Mouse (Mus musculus): ENCODE results near the gene Acp6. TPM values are rescaled to one million over a fixed set of nuclear protein-coding genes. Genes with fewer than 3 reads are reported as not detected.

Gene Acp6
- polyA plus RNA-seq, 1 experiment from 2014 or later: 24.8 TPM

DNA sequence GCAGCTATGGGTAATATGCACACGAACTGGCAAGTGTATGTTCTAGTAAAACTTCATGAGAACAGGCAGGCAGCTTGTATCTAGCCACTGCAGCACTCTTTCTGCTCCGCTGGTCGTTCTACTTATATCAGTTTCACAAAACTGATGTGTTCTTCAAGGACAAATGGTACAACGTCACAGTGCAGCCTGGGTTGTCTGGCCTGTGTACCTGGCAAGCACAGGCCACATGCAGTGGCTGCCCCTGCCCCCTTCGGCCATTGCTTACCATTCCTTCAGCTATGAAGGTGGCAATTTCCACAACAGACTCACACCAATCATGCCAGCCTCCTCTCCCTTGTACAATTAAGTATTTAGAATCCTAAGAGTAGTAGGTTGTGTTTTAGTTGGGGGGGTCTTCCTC lies 14.1 kb downstream of the Acp6 start:
- ATAC-seq: no peak
- H3K27ac ChIP-seq (ENCODE audit: low read length): no peak overlapping the region
- no peak overlapping the region for H3K9ac ChIP-seq (ENCODE audit: low read depth, low read length)
- H3K4me3 ChIP-seq (ENCODE audit: low read depth, low read length): no peak overlapping the region
- WGBS: 90% methylated on average over 5 of the region's 5 CpGs
- H3K27me3 ChIP-seq (ENCODE audit: control insufficient read depth, insufficient read depth, low read depth, low read length): no peaks in the 10 kb centered on the region
- no peaks in the 10 kb centered on the region for H3K9me3 ChIP-seq (replicated peaks; ENCODE audit: control insufficient read depth, low read length, poor library complexity, severe bottlenecking)
- no peak overlapping the region for H3K4me2 ChIP-seq (ENCODE audit: low read length)
- no peaks in the 10 kb centered on the region; the same call in 1 of the 2 replicates for H3K36me3 ChIP-seq (ENCODE audit: control insufficient read depth, insufficient read depth, low read length)
- no peaks in the 10 kb centered on the region for H3K4me1 ChIP-seq (ENCODE audit: control insufficient read depth, insufficient read depth, low read length)

DNA sequence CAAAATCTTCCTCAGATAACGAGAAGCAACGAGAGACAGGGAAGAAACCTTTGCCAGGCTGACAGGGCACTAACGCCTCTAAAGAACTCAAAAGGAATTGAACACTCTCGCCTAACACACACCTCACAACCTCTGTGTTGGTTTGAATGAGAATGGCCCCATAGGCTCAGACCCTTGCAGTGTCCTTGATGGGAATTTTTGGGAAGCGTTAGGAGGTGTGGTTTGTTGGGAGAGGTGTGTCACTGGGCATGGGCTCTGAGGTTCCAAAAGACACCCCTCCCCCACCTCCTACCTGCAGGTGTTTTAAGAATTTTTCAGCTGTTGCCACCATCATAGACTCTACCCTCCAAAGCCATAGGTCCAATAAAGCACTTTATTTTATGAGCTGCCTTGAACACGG lies 20.3 kb downstream of the Acp6 start:
- H3K9me3 ChIP-seq (replicated peaks; ENCODE audit: control insufficient read depth, low read length, poor library complexity, severe bottlenecking): no peaks in the 10 kb centered on the region
- no peaks in the 10 kb centered on the region for H3K27me3 ChIP-seq (ENCODE audit: control insufficient read depth, insufficient read depth, low read depth, low read length)
- WGBS: 84% methylated on average over 6 of the region's 6 CpGs
- no peak for ATAC-seq
- no peak overlapping the region for H3K27ac ChIP-seq (ENCODE audit: low read length)
- H3K4me2 ChIP-seq (ENCODE audit: low read length): no peak overlapping the region
- H3K4me3 ChIP-seq (ENCODE audit: low read depth, low read length): no peak overlapping the region
- peaks cover 7% of the 10 kb centered on the region; the same call in 1 of the 2 replicates for H3K4me1 ChIP-seq (ENCODE audit: control insufficient read depth, insufficient read depth, low read length)
- H3K9ac ChIP-seq (ENCODE audit: low read depth, low read length): no peak overlapping the region
- H3K36me3 ChIP-seq (ENCODE audit: control insufficient read depth, insufficient read depth, low read length): no peaks in the 10 kb centered on the region; the same call in 1 of the 2 replicates

DNA sequence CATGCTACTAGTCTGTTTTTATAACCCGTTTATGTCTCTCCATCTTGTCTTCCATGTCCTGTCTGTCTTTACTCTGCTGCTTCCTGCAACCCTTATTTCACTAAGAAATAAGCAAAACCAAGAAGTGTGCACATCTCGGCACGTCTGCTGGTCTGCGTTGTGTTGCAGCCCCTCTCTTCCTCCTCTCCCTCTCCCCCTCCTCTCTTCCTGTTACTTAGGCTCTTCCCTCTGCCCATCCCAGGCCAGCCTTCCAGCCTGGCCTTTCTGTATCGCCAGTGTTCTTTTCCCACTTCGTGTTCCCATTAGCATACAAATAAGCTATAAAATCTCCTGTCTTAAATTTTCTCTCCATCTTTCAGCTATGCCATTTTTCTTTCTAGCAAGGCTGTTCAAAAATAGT lies 21.9 kb downstream of the Acp6 start:
- no peak overlapping the region for H3K4me2 ChIP-seq (ENCODE audit: low read length)

DNA sequence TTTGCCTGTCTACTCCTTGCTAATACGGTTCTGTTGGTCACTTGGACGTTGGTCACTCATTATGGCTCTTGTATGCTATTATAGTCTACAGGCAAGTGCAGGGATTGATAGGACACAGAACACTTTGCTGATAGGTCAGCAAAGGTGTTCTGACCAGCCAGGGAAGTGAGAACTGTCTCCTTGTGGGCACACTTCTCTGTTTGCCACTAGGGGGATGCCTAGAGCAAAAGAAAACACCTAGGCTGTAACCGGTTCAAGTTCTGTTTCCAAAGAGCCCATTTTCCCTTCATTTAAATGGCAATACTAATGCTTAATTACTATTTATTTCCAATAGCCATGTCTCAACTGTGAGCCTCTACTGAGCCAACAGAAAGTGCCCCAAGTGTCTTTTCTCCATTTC lies 25.2 kb downstream of the Acp6 start:
- Histone ChIP-seq H3K27me3 (ENCODE audit: control insufficient read depth, insufficient read depth, low read depth, low read length) (no peaks in the 10 kb centered on the region), H3K4me3 (ENCODE audit: low read depth, low read length) (no peak overlapping the region), H3K9me3 (replicated peaks; ENCODE audit: control insufficient read depth, low read length, poor library complexity, severe bottlenecking) (no peaks in the 10 kb centered on the region), H3K27ac (ENCODE audit: low read length) (no peak overlapping the region), H3K4me1 (ENCODE audit: control insufficient read depth, insufficient read depth, low read length) (peaks cover 7% of the 10 kb centered on the region; the same call in 1 of the 2 replicates), H3K36me3 (ENCODE audit: control insufficient read depth, insufficient read depth, low read length) (no peaks in the 10 kb centered on the region), H3K9ac (ENCODE audit: low read depth, low read length) (no peak overlapping the region), H3K4me2 (ENCODE audit: low read length) (no peak overlapping the region)
- ATAC-seq: no peak
- WGBS: 39% methylated on average over 3 of the region's 3 CpGs

More for the DNA sequence above, 21.9 kb downstream of the Acp6 start:
- Histone ChIP-seq H3K36me3 (ENCODE audit: control insufficient read depth, insufficient read depth, low read length) (no peaks in the 10 kb centered on the region; the same call in 1 of the 2 replicates), H3K9me3 (replicated peaks; ENCODE audit: control insufficient read depth, low read length, poor library complexity, severe bottlenecking) (no peaks in the 10 kb centered on the region), H3K4me3 (ENCODE audit: low read depth, low read length) (no peak overlapping the region), H3K9ac (ENCODE audit: low read depth, low read length) (no peak overlapping the region), H3K4me1 (ENCODE audit: control insufficient read depth, insufficient read depth, low read length) (peaks cover 7% of the 10 kb centered on the region; the same call in 1 of the 2 replicates), H3K27ac (ENCODE audit: low read length) (peak overlapping the region; percentile 5; the same call in 1 of the 2 replicates), H3K27me3 (ENCODE audit: control insufficient read depth, insufficient read depth, low read depth, low read length) (no peaks in the 10 kb centered on the region)
- WGBS: 39% methylated on average over 6 of the region's 6 CpGs
- ATAC-seq: 0 out of 2 replicates have a peak, but pooled peaks have one; percentile 52

DNA sequence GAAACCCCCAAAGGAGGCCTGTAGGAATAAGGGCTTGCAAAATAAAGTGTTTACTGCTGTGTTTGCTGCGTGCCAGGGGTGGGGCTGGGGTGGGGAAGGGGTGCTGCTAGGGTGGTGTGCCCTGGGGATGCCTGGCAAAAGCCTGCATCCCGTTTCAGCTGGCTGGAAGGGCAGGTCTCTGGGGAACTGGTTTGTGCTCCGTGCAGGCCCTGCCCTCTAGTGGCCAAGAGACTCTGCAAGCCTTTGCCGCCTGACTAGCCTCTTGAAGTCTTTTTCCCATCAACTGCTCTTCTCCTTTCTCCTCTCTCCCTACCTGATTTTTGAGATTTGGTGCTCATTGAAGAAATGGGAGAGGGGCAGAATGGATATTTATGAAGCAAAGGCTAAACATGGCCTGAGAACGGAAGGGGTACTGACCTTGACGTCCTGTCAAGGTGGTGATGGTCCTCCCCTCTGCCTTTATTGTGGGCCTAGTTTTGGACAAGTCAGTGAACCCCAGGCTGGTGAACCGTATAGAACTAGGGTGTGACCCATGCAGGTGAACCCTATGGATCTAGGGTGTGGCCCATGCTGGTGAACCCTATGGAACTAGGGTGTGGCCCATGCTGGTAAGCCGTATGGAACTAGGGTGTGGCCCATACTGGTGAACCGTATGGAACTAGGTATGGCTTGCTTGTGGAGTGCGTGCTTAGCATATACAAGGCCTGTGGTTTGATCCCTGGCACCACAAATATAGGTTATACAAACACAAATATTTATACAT lies 26.7 kb downstream of the Acp6 start:
- WGBS: 43% methylated on average over 10 of the region's 10 CpGs
- peak; percentile 46; the same call in 1 of the 2 replicates for ATAC-seq
- no peak overlapping the region for H3K4me2 ChIP-seq (ENCODE audit: low read length)

DNA sequence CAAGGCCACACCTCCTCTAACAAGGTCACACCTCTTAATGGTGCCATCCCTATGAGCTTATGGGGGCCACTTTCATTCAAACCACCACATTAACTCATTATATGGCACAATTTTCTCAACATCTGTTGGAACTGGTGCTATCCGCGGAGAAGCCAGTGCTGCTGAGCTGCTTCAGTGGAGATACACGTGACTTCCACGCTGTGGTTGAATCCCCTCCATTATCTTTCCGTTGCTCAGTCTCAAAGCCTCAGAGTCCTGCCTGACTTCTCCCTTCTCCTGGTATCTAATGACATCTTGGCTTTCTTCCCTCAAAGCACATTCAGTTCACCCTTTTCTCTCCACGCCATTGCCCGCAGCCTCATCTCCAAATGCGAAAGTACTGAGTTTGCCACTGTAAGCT lies 38.0 kb downstream of the Acp6 start:
- Histone ChIP-seq H3K36me3 (ENCODE audit: control insufficient read depth, insufficient read depth, low read length) (no peaks in the 10 kb centered on the region), H3K4me1 (ENCODE audit: control insufficient read depth, insufficient read depth, low read length) (no peaks in the 10 kb centered on the region), H3K27ac (ENCODE audit: low read length) (no peak overlapping the region), H3K27me3 (ENCODE audit: control insufficient read depth, insufficient read depth, low read depth, low read length) (no peaks in the 10 kb centered on the region), H3K9me3 (replicated peaks; ENCODE audit: control insufficient read depth, low read length, poor library complexity, severe bottlenecking) (no peaks in the 10 kb centered on the region), H3K4me3 (ENCODE audit: low read depth, low read length) (no peak overlapping the region), H3K9ac (ENCODE audit: low read depth, low read length) (no peak overlapping the region), H3K4me2 (ENCODE audit: low read length) (no peak overlapping the region)
- no peak for ATAC-seq
- WGBS: 91% methylated on average over 8 of the region's 8 CpGs

More for the DNA sequence above, 26.7 kb downstream of the Acp6 start:
- H3K9me3 ChIP-seq (replicated peaks; ENCODE audit: control insufficient read depth, low read length, poor library complexity, severe bottlenecking): no peaks in the 10 kb centered on the region
- H3K9ac ChIP-seq (ENCODE audit: low read depth, low read length): no peak overlapping the region
- no peaks in the 10 kb centered on the region for H3K27me3 ChIP-seq (ENCODE audit: control insufficient read depth, insufficient read depth, low read depth, low read length)
- no peak overlapping the region for H3K4me3 ChIP-seq (ENCODE audit: low read depth, low read length)
- no peak overlapping the region for H3K27ac ChIP-seq (ENCODE audit: low read length)
- peaks cover 5% of the 10 kb centered on the region; the same call in 1 of the 2 replicates for H3K4me1 ChIP-seq (ENCODE audit: control insufficient read depth, insufficient read depth, low read length)
- H3K36me3 ChIP-seq (ENCODE audit: control insufficient read depth, insufficient read depth, low read length): no peaks in the 10 kb centered on the region

DNA sequence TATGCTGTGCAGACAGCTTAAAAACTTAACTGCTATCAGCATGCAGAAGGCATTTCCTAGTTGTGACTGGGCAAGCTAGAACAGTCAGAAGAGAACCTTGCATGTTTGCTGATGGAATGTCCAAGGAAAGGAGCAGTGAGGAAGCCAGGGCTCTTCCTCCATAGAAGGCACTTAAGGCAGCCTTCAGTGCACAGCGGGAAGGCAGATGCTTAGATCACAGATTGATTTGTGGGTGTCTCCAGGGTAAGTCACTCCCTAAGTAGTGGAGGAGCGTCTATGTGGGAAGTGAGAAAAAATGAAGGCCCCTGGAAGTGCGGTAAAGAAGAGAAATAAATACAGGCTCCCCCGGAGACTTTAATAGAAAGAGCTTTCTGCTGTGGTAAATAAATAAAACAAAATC lies 40.7 kb downstream of the Acp6 start:
- Histone ChIP-seq H3K9me3 (replicated peaks; ENCODE audit: control insufficient read depth, low read length, poor library complexity, severe bottlenecking) (no peaks in the 10 kb centered on the region), H3K4me3 (ENCODE audit: low read depth, low read length) (no peak overlapping the region), H3K27ac (ENCODE audit: low read length) (no peak overlapping the region), H3K36me3 (ENCODE audit: control insufficient read depth, insufficient read depth, low read length) (no peaks in the 10 kb centered on the region), H3K4me2 (ENCODE audit: low read length) (no peak overlapping the region), H3K9ac (ENCODE audit: low read depth, low read length) (no peak overlapping the region), H3K4me1 (ENCODE audit: control insufficient read depth, insufficient read depth, low read length) (no peaks in the 10 kb centered on the region), H3K27me3 (ENCODE audit: control insufficient read depth, insufficient read depth, low read depth, low read length) (no peaks in the 10 kb centered on the region)
- WGBS: 27% methylated on average over 4 of the region's 4 CpGs
- no peak for ATAC-seq

DNA sequence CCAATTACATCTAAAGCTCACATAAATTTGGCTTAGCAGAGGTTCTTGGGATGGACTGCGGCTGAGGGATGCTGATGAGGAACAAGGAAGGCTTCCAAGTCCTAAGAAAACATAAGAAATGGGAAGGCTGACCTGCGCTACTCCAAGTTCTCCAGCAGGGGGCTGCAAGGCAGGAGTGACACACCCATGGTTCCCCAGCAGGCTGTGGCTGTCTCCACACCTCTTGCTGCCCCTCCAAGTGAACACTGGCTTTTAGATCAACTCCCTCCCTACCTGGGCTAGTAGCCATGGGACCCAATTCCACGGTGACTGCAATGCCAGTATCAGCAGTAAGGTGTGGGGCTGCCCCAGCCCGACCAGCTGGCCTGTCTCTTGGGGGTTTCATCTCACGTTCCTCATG lies 43.4 kb downstream of the Acp6 start:
- no peaks in the 10 kb centered on the region for H3K9me3 ChIP-seq (replicated peaks; ENCODE audit: control insufficient read depth, low read length, poor library complexity, severe bottlenecking)
- H3K36me3 ChIP-seq (ENCODE audit: control insufficient read depth, insufficient read depth, low read length): peaks cover 13% of the 10 kb centered on the region
- H3K4me3 ChIP-seq (ENCODE audit: low read depth, low read length): no peak overlapping the region
- H3K4me2 ChIP-seq (ENCODE audit: low read length): no peak overlapping the region
- no peaks in the 10 kb centered on the region for H3K4me1 ChIP-seq (ENCODE audit: control insufficient read depth, insufficient read depth, low read length)
- H3K9ac ChIP-seq (ENCODE audit: low read depth, low read length): no peak overlapping the region
- 39% methylated on average over 5 of the region's 5 CpGs for WGBS
- ATAC-seq: peak; percentile 36; the same call in 1 of the 2 replicates
- no peak overlapping the region for H3K27ac ChIP-seq (ENCODE audit: low read length)
- H3K27me3 ChIP-seq (ENCODE audit: control insufficient read depth, insufficient read depth, low read depth, low read length): no peaks in the 10 kb centered on the region

DNA sequence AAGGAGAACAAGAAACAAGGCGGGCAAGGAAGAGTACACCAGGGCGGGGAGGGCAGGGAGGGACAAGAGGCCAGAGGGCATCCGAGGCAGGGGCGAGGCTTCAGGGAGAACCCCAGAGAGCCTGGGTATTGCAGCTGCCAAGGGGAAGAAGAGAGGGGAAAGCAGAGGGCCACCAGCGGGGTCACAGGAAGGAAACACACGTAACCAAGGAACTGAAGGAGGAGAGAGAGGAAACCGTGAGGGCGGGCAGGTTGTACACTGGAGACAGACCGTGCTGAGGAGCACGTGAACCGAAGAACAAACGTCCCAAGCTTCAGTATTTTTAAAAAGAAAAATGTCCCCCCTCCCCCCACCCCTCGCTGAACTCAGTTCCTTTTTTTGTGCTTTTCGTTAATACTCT lies 45.3 kb downstream of the Acp6 start:
- H3K4me3 ChIP-seq (ENCODE audit: low read depth, low read length): no peak overlapping the region
- no peak overlapping the region for H3K9ac ChIP-seq (ENCODE audit: low read depth, low read length)
- 85% methylated on average over 14 of the region's 14 CpGs for WGBS
- H3K9me3 ChIP-seq (replicated peaks; ENCODE audit: control insufficient read depth, low read length, poor library complexity, severe bottlenecking): no peaks in the 10 kb centered on the region
- no peak for ATAC-seq
- no peak overlapping the region for H3K27ac ChIP-seq (ENCODE audit: low read length)
- peaks cover 22% of the 10 kb centered on the region for H3K36me3 ChIP-seq (ENCODE audit: control insufficient read depth, insufficient read depth, low read length)
- H3K4me1 ChIP-seq (ENCODE audit: control insufficient read depth, insufficient read depth, low read length): no peaks in the 10 kb centered on the region
- no peak overlapping the region for H3K4me2 ChIP-seq (ENCODE audit: low read length)
- no peaks in the 10 kb centered on the region for H3K27me3 ChIP-seq (ENCODE audit: control insufficient read depth, insufficient read depth, low read depth, low read length)
